11 mouse cellular contexts compared by ENCODE assay signal in genomic region chr13:63249741-63250431, GRCm38 (mm10).
A peak's percentile ranks its signal among the peaks of the same experiment; 100 is the strongest.
DNase-seq lines count a peak whose midpoint lies in the region; ATAC-seq and TF ChIP-seq lines count a peak whose summit lies in the region.
"Had no signal": no experiment of that assay in that cellular context is flagged by ENCODE, and none has a peak within 500 bp of the region (broad histone marks: within the 10 kb centered on the region; RNA-seq: fewer than 3 reads in every experiment).

No protein-coding gene starts in this region.

- no peak overlapping the region for H3K4me2 ChIP-seq in kidney, embryonic 14.5 days (replicated peaks; ENCODE audit: low read depth, low read length)
- H3K4me2 ChIP-seq in heart, embryonic 14.5 days (ENCODE audit: low read length), result peak overlapping the region; percentile 23; the same call in 1 of the 2 replicates
- H3K4me2 ChIP-seq: liver, embryonic 12.5 days; neural tube, embryonic 12.5 days had no signal

- H3K27ac ChIP-seq in kidney, embryonic 14.5 days (ENCODE audit: low read depth, low read length), result no peak overlapping the region
- peak overlapping the region; percentile 21 to 82; a peak in 2 of 4 replicates for H3K27ac ChIP-seq in heart, embryonic 14.5 days (replicated peaks in 1 of 2; ENCODE audit: control insufficient read depth in 1 of 2, insufficient read depth in 1 of 2, low read depth in 2 of 2, low read length in 2 of 2)
- peak overlapping the region; percentile 53 for H3K27ac ChIP-seq in small intestine, adult 2 months (ENCODE audit: insufficient read depth, low read depth, low read length)
- no peak overlapping the region for H3K27ac ChIP-seq in midbrain, embryonic 10.5 days (replicated peaks)
- H3K27ac ChIP-seq: hindbrain, postnatal 0 days; liver, embryonic 12.5 days; neural tube, embryonic 12.5 days had no signal

- peak; percentile 33 to 49 for DNase-seq in kidney, postnatal 36 days
- DNase-seq in T-cell, adult 2 months (ENCODE audit: low spot score), result peak; percentile 25
- no peak for DNase-seq in midbrain, embryonic 10.5 days (ENCODE audit: low spot score)
- DNase-seq in cerebellum, adult 18-20 months, result no peak

- TF ChIP-seq CTCF in small intestine, adult 2 months (IDR thresholded peaks at IDR 0.05; ENCODE audit: extremely low read depth, insufficient read length, insufficient replicate concordance, low read depth, low read length), result no peak

- peaks cover 19% of the 10 kb centered on the region; the same call in 1 of the 2 replicates for H3K36me3 ChIP-seq in kidney, embryonic 14.5 days (ENCODE audit: control insufficient read depth, insufficient read depth, low read length)
- peaks cover 21% of the 10 kb centered on the region for H3K36me3 ChIP-seq in heart, embryonic 14.5 days (ENCODE audit: control insufficient read depth, insufficient read depth, low read length)
- H3K36me3 ChIP-seq in small intestine, adult 2 months (ENCODE audit: control insufficient read depth, insufficient read depth, low read length), result peaks cover 3% of the 10 kb centered on the region; the same call in 1 of the 2 replicates
- H3K36me3 ChIP-seq in midbrain, embryonic 10.5 days, result no peaks in the 10 kb centered on the region
- H3K36me3 ChIP-seq: neural tube, embryonic 12.5 days had no signal

- no peak overlapping the region for H3K4me3 ChIP-seq in kidney, embryonic 14.5 days (ENCODE audit: low read length)
- no peak overlapping the region for H3K4me3 ChIP-seq in heart, embryonic 14.5 days (ENCODE audit: control insufficient read depth in 1 of 2, insufficient read depth in 1 of 2, low read depth in 1 of 2, low read length in 2 of 2)
- no peak overlapping the region for H3K4me3 ChIP-seq in small intestine, adult 2 months (ENCODE audit: low read depth, low read length)
- no peak overlapping the region for H3K4me3 ChIP-seq in midbrain, embryonic 10.5 days
- H3K4me3 ChIP-seq: liver, embryonic 12.5 days; neural tube, embryonic 12.5 days had no signal

- no peak for TF ChIP-seq POLR2A in small intestine, adult 2 months (IDR thresholded peaks at IDR 0.05; ENCODE audit: low read depth, low read length)

- no peak overlapping the region for H3K9ac ChIP-seq in kidney, embryonic 14.5 days (ENCODE audit: low read depth, low read length)
- peak overlapping the region; percentile 28; the same call in 1 of the 2 replicates for H3K9ac ChIP-seq in heart, embryonic 14.5 days (ENCODE audit: low read length)
- H3K9ac ChIP-seq: liver, embryonic 12.5 days; neural tube, embryonic 12.5 days had no signal

- ATAC-seq in kidney, embryonic 14.5 days (ENCODE audit: low FRiP score, low TSS enrichment), result no peak
- no peak for ATAC-seq in heart, embryonic 14.5 days (ENCODE audit: insufficient number of reproducible peaks, insufficient read depth, low FRiP score, low read depth)
- ATAC-seq: forebrain, embryonic 14.5 days; hindbrain, postnatal 0 days; liver, embryonic 12.5 days had no signal

- H3K9me3 ChIP-seq in kidney, embryonic 14.5 days (ENCODE audit: control insufficient read depth, low read length), result no peaks in the 10 kb centered on the region
- H3K9me3 ChIP-seq in heart, embryonic 14.5 days (ENCODE audit: control insufficient read depth, low read length), result no peaks in the 10 kb centered on the region
- no peaks in the 10 kb centered on the region for H3K9me3 ChIP-seq in midbrain, embryonic 10.5 days (replicated peaks)
- H3K9me3 ChIP-seq: liver, embryonic 12.5 days; neural tube, embryonic 12.5 days had no signal

- H3K4me1 ChIP-seq in kidney, embryonic 14.5 days (ENCODE audit: control insufficient read depth, insufficient read depth, low read length), result peaks cover 72% of the 10 kb centered on the region
- peaks cover 39 to 100% of the 10 kb centered on the region in 2 experiments for H3K4me1 ChIP-seq in heart, embryonic 14.5 days (ENCODE audit: control insufficient read depth in 2 of 2, insufficient read depth in 2 of 2, low read length in 2 of 2)
- H3K4me1 ChIP-seq in small intestine, adult 2 months (ENCODE audit: control insufficient read depth, insufficient read depth, insufficient read length, low read length), result peaks cover 18% of the 10 kb centered on the region
- peaks cover 11% of the 10 kb centered on the region for H3K4me1 ChIP-seq in midbrain, embryonic 10.5 days

- 50% methylated on average over 8 of the region's 8 CpGs for WGBS in kidney, embryonic 14.5 days
- 50% methylated on average over 8 of the region's 8 CpGs for WGBS in heart, embryonic 14.5 days
- 50% methylated on average over 8 of the region's 8 CpGs for WGBS in small intestine, adult 2 months
- WGBS in midbrain, embryonic 10.5 days, result 84% methylated on average over 8 of the region's 8 CpGs

- H3K27me3 ChIP-seq in kidney, embryonic 14.5 days (ENCODE audit: control insufficient read depth, insufficient read depth, low read length), result no peaks in the 10 kb centered on the region
- no peaks in the 10 kb centered on the region for H3K27me3 ChIP-seq in heart, embryonic 14.5 days (ENCODE audit: control insufficient read depth, insufficient read depth, low read length)
- no peaks in the 10 kb centered on the region for H3K27me3 ChIP-seq in small intestine, adult 2 months (ENCODE audit: control insufficient read depth, insufficient read depth, low read length)
- H3K27me3 ChIP-seq in midbrain, embryonic 10.5 days (ENCODE audit: low read depth, poor library complexity, severe bottlenecking), result no peaks in the 10 kb centered on the region
- H3K27me3 ChIP-seq: liver, embryonic 12.5 days; neural tube, embryonic 12.5 days had no signal

Comparison
In these comparisons a context has a peak if more than half of its experiments do, and no peak if none do; other contexts are left out.
1. DNase-seq: peak in kidney, postnatal 36 days (2 of 2) and T-cell, adult 2 months (single experiment); none in midbrain, embryonic 10.5 days (single experiment) and cerebellum, adult 18-20 months (0 of 2).
2. H3K27ac ChIP-seq: peak in heart, embryonic 14.5 days (2 of 2) and small intestine, adult 2 months (single experiment); none in kidney, embryonic 14.5 days (single experiment) and midbrain, embryonic 10.5 days (single experiment).